Mouse (Mus musculus) ovary, postnatal 10 days (tissue): ENCODE results near the gene Rad23a.
"Not testable (repeated sequence)": the region's sequence is repeated elsewhere in the genome, so short reads cannot be mapped to it uniquely, and the experiment has no call there.

Experiments used
- DNase-seq: peaks from one replicate; pipeline ENCODE4 v3.0.0; 2022; ENCODE audit warnings: low spot score

Gene Rad23a

GRCm38 (mm10) chr8:84839875-84840247 lies 604 bp downstream of the Rad23a start:
- DNase-seq: no peak

- DNase-seq: no peak
Measured at GRCm38 (mm10) chr8:84839411-84839810, 1.1 kb downstream of the Rad23a start.

GRCm38 (mm10) chr8:84838513-84838912 lies 2.0 kb downstream of the Rad23a start:
- DNase-seq: no peak

- DNase-seq: no peak
Measured at GRCm38 (mm10) chr8:84837912-84838470, 2.5 kb downstream of the Rad23a start.

GRCm38 (mm10) chr8:84837149-84837911 lies 3.1 kb downstream of the Rad23a start:
- DNase-seq: no peak

GRCm38 (mm10) chr8:84834866-84835855 lies 5.3 kb downstream of the Rad23a start:
- DNase-seq: no peak

- no peak for DNase-seq
Measured at GRCm38 (mm10) chr8:84834002-84834865, 6.2 kb downstream of the Rad23a start.

- DNase-seq: no peak
Measured at GRCm38 (mm10) chr8:84832759-84833742, 7.4 kb downstream of the Rad23a start.

GRCm38 (mm10) chr8:84832034-84832717 lies 8.3 kb downstream of the Rad23a start:
- peak; percentile 82 for DNase-seq

- no peak for DNase-seq
Measured at GRCm38 (mm10) chr8:84831490-84831889, 9.0 kb downstream of the Rad23a start, which contains the start of gene Gadd45gip1. TSS of gene Gadd45gip1 (plus strand) at chr8:84831522.

GRCm38 (mm10) chr8:84826518-84826917 lies 13.9 kb downstream of the Rad23a start:
- DNase-seq: not testable (repeated sequence)

GRCm38 (mm10) chr8:84825636-84826035 lies 14.8 kb downstream of the Rad23a start:
- DNase-seq: no peak

- DNase-seq: no peak
Measured at GRCm38 (mm10) chr8:84823653-84824052, 16.8 kb downstream of the Rad23a start.

GRCm38 (mm10) chr8:84822723-84823122 lies 17.7 kb downstream of the Rad23a start, which contains the start of gene Dand5:
TSS of gene Dand5 (minus strand) at chr8:84822823.
- DNase-seq: no peak

- DNase-seq: no peak
Measured at GRCm38 (mm10) chr8:84816117-84816516, 24.3 kb downstream of the Rad23a start.

- DNase-seq: peak; percentile 99
Measured at GRCm38 (mm10) chr8:84815547-84815946, 24.9 kb downstream of the Rad23a start.

GRCm38 (mm10) chr8:84814555-84815441 lies 25.7 kb downstream of the Rad23a start:
- DNase-seq: no peak

- no peak for DNase-seq
Measured at GRCm38 (mm10) chr8:84814240-84814554, 26.3 kb downstream of the Rad23a start.

- no peak for DNase-seq
Measured at GRCm38 (mm10) chr8:84813830-84814229, 26.6 kb downstream of the Rad23a start.
